Mouse (Mus musculus) intestine, embryonic 16.5 days (tissue): ENCODE measurements around the gene Bcar3. TPM values are rescaled to one million over a fixed set of nuclear protein-coding genes. Genes with fewer than 3 reads are reported as not detected.

Experiments used
- ATAC-seq: fragments of 200-750 bp; cut with Nextera tagmentation; 2 replicates; pipeline ENCODE4 v1.8.0; 2017; ENCODE audit warnings: moderate TSS enrichment, moderate library complexity
- H3K27ac ChIP-seq: fragments of 300-500 bp; sonication (generic); 2 replicates; pipeline ENCODE4 v1.5.1; 2014; ENCODE audit warnings: mild to moderate bottlenecking, low read length
- H3K27me3 ChIP-seq: fragments of 300-500 bp; sonication (generic); replicated peaks from 2 replicates; pipeline ENCODE4 v1.6.1; 2014; ENCODE audit warnings: low read length, control low read depth, mixed read lengths; ENCODE audit not compliant: control insufficient read depth, insufficient read depth
- H3K36me3 ChIP-seq: fragments of 300-500 bp; sonication (generic); 2 replicates; pipeline ENCODE4 v1.6.1; 2014; ENCODE audit warnings: low read length, control low read depth; ENCODE audit not compliant: control insufficient read depth, insufficient read depth
- H3K4me1 ChIP-seq: fragments of 300-500 bp; sonication (generic); 2 replicates; pipeline ENCODE4 v1.6.1; 2014; ENCODE audit warnings: low read length, control low read depth, mixed read lengths; ENCODE audit not compliant: control insufficient read depth, insufficient read depth
- H3K4me2 ChIP-seq: fragments of 300-500 bp; sonication (generic); 2 replicates; pipeline ENCODE4 v1.6.1; 2014; ENCODE audit warnings: low read depth, low read length, control low read depth
- H3K4me3 ChIP-seq: fragments of 300-500 bp; sonication (generic); 2 replicates; pipeline ENCODE4 v1.5.1; 2014; ENCODE audit warnings: mild to moderate bottlenecking, low read length
- H3K9ac ChIP-seq: fragments of 300-500 bp; sonication (generic); 2 replicates; pipeline ENCODE4 v1.6.1; 2014; ENCODE audit warnings: low read depth, low read length
- H3K9me3 ChIP-seq: fragments of 300-500 bp; sonication (generic); 2 replicates; pipeline ENCODE4 v1.6.1; 2016; ENCODE audit warnings: low read length, control low read depth; ENCODE audit not compliant: control insufficient read depth
- WGBS: fragments of 180-500 bp; shearing (Covaris S2); extraction: QIAGEN DNeasy Blood & Tissue Kit; methylation state at CpG from one replicate; pipeline ENCODE4 v1.1.7; 2014; 5-methylcytosine and 5-hydroxymethylcytosine counted together
- polyA plus RNA-seq: library from polyadenylated mRNA; unstranded; fragments of >200 nt; fragmentation: Nextera tagmentation; extraction: Ambion mirVana; gene quantifications from 2 replicates; pipeline ENCODE4 v1.2.1, GENCODE M21; 2015

The Bcar3 gene
- polyA plus RNA-seq, 1 experiment from 2014 or later = 23.7 TPM

DNA sequence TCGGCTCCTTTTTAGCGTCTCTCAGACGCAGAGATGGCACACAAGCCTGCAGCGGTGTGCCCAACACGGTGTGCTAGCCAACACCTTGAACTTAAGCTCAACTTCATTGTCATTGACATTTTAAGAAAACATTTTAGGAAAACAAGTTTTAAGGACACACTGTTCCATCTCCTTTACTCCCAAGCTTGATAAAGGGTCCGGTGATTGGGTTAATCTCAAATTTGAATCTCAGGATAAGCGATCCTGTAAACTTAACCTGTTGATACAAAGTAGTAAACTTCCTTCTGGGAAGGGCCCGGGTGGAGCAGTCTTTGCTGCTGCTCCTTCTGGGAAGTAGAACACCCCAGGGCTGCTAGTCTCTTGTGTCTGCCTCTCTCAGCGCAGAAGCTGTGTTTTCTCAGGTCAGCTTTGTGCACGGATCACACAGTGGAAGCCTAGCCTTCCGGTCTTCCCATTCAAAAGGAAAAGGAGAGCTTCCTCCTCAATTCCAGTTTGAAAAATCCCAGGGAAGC lies 179.6 kb downstream of the Bcar3 start:
- Histone ChIP-seq H3K4me3 (no peak overlapping the region), H3K4me1 (peaks cover 52% of the 10 kb centered on the region), H3K9ac (peak overlapping the region; percentile 23; the same call in 1 of the 2 replicates), H3K27ac (peak overlapping the region; percentile 77), H3K27me3 (no peaks in the 10 kb centered on the region), H3K9me3 (no peaks in the 10 kb centered on the region), H3K36me3 (no peaks in the 10 kb centered on the region), H3K4me2 (0 out of 2 replicates have a peak overlapping the region, but pooled peaks have one; percentile 10)
- no peak for ATAC-seq
- WGBS = 63% methylated on average over 11 of the region's 11 CpGs

DNA sequence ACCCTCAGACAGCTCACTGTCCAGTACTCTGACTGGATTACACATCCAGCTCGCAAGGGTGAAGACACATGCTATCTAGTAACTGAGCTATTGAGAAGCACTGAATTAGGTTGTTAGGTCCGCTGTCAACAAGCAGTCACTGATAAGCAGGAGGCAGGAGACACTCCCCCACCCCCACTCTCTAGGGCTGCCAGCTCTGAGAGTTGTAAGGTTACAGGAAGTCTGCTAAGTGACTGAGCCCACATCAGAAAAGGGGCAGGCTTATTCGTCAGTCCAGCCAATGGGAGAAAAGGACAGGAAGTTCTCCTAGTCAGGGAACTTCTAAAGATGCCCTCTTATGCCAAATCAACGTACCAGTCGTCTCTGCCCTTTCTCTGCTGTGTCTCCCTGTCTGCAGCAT lies 180.1 kb downstream of the Bcar3 start:
- Histone ChIP-seq H3K27ac (peak overlapping the region; percentile 77), H3K4me1 (peaks cover 50% of the 10 kb centered on the region), H3K9ac (peak overlapping the region; percentile 23; the same call in 1 of the 2 replicates), H3K9me3 (no peaks in the 10 kb centered on the region), H3K4me3 (no peak overlapping the region), H3K27me3 (no peaks in the 10 kb centered on the region), H3K4me2 (0 out of 2 replicates have a peak overlapping the region, but pooled peaks have one; percentile 10), H3K36me3 (no peaks in the 10 kb centered on the region)
- WGBS = 20% methylated on average over 5 of the region's 5 CpGs
- peak; percentile 76 for ATAC-seq

DNA sequence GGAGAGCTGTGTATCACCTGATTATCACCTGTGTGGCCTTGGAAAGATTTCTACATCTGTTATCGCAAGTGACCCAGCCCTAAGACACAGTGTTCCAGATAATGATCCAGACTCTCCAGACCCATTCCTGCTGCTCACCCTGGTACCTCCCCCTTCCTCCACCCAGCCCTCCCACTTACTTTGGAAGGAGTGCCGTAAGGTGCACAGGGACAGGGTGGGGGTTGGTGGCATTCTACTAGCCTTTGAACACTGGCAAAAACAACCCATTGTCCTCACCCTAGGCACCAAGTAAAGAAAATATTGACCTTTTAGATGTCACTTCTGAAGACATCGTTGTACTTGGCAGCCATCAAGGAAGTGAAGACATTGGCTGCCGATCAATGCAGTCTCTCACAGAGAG lies 180.9 kb downstream of the Bcar3 start:
- ATAC-seq = peak; percentile 41
- Histone ChIP-seq H3K4me1 (peaks cover 44% of the 10 kb centered on the region), H3K4me3 (no peak overlapping the region), H3K9me3 (no peaks in the 10 kb centered on the region), H3K9ac (no peak overlapping the region), H3K4me2 (peak overlapping the region; percentile 10; the same call in 1 of the 2 replicates), H3K27me3 (no peaks in the 10 kb centered on the region), H3K27ac (peak overlapping the region; percentile 50), H3K36me3 (no peaks in the 10 kb centered on the region)
- 67% methylated on average over 4 of the region's 4 CpGs for WGBS

DNA sequence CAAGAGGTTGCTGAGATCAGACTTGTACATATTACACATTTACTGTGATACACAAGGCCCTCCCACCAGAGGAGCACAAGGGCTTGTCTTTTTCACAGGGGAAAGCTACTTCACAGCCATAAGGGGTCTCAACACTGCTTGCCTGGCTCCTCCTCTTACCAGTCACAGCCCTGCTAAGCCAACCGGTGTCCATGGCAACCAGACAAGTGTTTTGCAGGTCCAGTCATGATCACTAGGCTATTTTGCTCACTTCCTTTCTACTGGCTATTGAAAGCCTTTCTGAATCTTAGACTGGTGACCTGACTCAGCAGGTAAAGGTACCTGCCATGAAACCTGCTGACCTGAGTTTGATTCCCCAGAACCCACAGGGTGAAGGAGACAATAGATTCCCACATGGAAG lies 181.8 kb downstream of the Bcar3 start:
- Histone ChIP-seq H3K4me3 (no peak overlapping the region), H3K9me3 (no peaks in the 10 kb centered on the region), H3K36me3 (no peaks in the 10 kb centered on the region), H3K27me3 (no peaks in the 10 kb centered on the region), H3K27ac (peak overlapping the region; percentile 50; the same call in 1 of the 2 replicates), H3K4me2 (no peak overlapping the region), H3K4me1 (peaks cover 46% of the 10 kb centered on the region), H3K9ac (no peak overlapping the region)
- no peak for ATAC-seq
- 52% methylated on average over 1 of the region's 1 CpGs for WGBS

DNA sequence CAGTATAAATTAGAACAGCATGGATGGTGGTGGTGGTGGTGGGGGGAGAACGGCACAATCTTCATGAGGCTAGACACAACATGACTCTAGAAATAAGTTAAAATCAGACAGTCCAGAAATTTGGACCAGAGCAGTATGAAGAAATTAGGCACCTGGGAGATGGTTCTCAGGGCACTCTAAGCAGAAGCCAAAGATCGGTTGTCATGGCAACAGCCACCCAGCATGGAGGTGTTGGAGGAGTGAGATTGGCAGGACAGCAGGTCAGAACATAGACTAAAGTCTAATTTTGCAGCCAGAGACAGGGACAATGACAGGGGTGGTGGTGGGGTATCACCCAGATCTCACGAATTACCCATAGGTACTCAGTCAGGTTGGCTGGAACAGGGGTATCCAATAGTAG lies 182.7 kb downstream of the Bcar3 start:
- Histone ChIP-seq H3K9ac (no peak overlapping the region), H3K4me2 (no peak overlapping the region), H3K4me1 (peaks cover 38% of the 10 kb centered on the region), H3K9me3 (no peaks in the 10 kb centered on the region), H3K27me3 (no peaks in the 10 kb centered on the region), H3K4me3 (no peak overlapping the region), H3K36me3 (no peaks in the 10 kb centered on the region), H3K27ac (no peak overlapping the region)
- 72% methylated on average over 3 of the region's 3 CpGs for WGBS
- no peak for ATAC-seq

DNA sequence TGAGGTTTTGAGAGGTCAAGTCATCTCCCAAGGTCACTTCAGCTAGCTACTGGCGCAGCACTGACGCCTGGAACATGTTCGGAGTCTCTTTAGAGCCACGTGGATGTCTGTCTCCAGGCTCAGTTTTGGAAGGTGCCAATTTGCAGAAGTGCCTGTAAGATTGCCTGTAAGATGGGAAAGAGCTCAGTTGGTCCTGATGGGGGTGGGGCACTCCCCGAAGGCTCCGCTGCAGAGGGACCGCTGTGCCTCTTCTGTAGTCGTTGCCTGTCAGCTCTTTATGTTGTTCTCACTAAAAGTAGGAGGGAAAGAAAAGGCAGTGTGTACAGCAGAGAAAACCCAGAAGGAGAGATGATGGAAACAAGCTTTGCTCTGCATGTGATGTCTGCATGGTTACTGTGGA lies 183.6 kb downstream of the Bcar3 start:
- Histone ChIP-seq H3K4me2 (no peak overlapping the region), H3K36me3 (no peaks in the 10 kb centered on the region), H3K9ac (no peak overlapping the region), H3K27me3 (no peaks in the 10 kb centered on the region), H3K4me1 (peaks cover 43% of the 10 kb centered on the region), H3K27ac (no peak overlapping the region), H3K9me3 (no peaks in the 10 kb centered on the region), H3K4me3 (no peak overlapping the region)
- no peak for ATAC-seq
- 70% methylated on average over 8 of the region's 8 CpGs for WGBS

DNA sequence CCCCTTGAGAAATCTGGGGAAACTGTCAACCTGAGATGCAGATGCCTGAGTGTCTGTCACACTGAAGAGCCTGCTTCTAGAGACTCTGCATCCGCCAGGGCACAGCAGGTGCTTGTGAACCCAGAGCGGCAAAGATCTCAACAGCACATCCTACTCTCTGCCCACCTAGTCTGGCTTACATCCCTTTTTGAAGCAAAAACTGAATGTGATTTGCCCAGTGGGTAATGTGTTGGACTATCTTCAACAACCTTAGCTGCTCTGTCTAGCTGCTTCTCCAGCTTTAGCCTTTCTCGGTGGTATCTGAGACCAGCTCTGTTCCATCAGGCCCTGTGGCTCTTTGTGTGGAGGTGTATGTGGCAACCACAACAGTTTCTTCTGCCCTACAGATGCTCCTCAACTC lies 184.8 kb downstream of the Bcar3 start:
- Histone ChIP-seq H3K27me3 (no peaks in the 10 kb centered on the region), H3K9ac (no peak overlapping the region), H3K4me1 (peaks cover 48% of the 10 kb centered on the region), H3K4me2 (no peak overlapping the region), H3K9me3 (no peaks in the 10 kb centered on the region), H3K4me3 (no peak overlapping the region), H3K36me3 (no peaks in the 10 kb centered on the region), H3K27ac (no peak overlapping the region)
- WGBS = 85% methylated on average over 3 of the region's 3 CpGs
- no peak for ATAC-seq

DNA sequence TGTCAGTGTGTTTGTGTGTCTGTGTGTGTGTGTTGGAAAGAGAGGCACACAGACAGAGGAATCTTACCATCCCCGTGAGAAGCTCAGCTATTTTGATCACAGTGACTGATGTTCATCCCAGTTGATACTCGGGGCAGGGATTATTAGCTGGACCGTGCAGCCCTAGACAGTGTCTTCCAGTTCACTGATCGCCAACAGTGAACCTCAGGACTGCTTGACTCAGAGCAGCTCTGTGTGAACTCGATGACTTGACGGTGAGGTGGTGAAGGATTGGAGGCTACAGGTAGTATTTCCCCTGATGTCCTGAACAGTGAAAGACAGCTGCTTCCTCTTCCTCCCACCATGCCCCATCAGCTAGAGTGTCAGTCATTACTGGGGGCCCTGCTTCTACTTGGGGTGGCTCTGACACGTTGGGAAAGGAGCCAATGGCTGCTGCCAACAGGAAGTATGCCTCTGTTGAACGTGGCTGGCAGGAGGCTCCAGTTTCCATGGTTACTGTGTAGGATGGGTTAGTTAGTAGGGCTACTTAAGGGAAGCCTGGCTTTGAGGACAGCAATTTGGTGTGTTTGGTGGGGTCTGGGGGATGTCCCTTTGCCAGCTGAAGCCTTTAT lies 186.2 kb downstream of the Bcar3 start:
- Histone ChIP-seq H3K9ac (no peak overlapping the region), H3K4me3 (no peak overlapping the region), H3K27ac (no peak overlapping the region), H3K9me3 (no peaks in the 10 kb centered on the region), H3K36me3 (no peaks in the 10 kb centered on the region), H3K27me3 (no peaks in the 10 kb centered on the region), H3K4me2 (no peak overlapping the region), H3K4me1 (peaks cover 35% of the 10 kb centered on the region)
- no peak for ATAC-seq
- 59% methylated on average over 8 of the region's 8 CpGs for WGBS

DNA sequence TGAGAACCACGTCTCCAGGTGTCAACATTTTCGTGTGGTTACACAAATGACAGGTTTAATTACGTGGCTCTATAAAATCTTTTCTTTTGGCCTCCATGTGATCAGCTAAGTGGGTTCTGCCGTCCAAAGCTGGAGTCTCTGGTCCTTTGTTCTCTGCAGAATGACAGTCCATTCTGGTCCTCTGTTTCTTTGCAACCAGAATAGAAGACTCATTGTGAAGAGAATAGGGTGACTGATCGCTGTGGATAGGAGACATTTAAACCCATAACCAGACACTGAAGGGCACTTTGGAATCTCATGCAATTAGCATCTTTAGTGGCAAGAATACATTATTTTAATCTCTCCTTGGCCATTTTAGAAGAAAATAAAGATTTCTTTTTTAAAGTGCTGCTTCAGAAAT lies 187.1 kb downstream of the Bcar3 start:
- no peak for ATAC-seq
- Histone ChIP-seq H3K27ac (no peak overlapping the region), H3K9ac (no peak overlapping the region), H3K4me2 (no peak overlapping the region), H3K4me1 (peaks cover 29% of the 10 kb centered on the region), H3K9me3 (no peaks in the 10 kb centered on the region), H3K36me3 (no peaks in the 10 kb centered on the region), H3K27me3 (no peaks in the 10 kb centered on the region), H3K4me3 (no peak overlapping the region)
- WGBS = 73% methylated on average over 5 of the region's 5 CpGs
